Mouse (Mus musculus) thymus, postnatal 36 days (tissue): ENCODE results near the gene Slc38a3.

Source experiments
- DNase-seq, 2 experiments: peaks; one replicate each; pipeline ENCODE4 v3.0.0; 2022; ENCODE audit warnings: mixed read lengths in 2 of 2

The Slc38a3 gene

DNA sequence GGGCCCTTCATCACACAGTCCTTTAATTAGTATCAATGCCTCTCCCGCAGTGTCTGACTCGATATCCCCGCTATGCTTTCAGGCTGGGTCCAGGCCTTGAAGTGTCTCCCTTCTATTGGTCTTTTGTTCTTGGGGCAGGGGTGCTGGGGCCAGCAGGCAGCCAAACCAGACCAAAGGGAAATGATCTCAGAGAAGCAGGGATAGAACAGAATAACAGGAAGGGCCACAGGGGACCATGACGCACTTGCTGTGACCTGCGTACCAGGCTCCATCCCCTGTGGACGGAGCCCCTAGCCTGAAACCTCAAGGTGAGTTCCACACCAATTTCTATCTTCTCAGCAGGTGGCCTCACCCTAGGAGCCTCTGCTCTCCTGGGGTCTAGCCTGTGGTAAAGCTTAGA lies 51.2 kb downstream of the Slc38a3 start:
- DNase-seq: no peak

DNA sequence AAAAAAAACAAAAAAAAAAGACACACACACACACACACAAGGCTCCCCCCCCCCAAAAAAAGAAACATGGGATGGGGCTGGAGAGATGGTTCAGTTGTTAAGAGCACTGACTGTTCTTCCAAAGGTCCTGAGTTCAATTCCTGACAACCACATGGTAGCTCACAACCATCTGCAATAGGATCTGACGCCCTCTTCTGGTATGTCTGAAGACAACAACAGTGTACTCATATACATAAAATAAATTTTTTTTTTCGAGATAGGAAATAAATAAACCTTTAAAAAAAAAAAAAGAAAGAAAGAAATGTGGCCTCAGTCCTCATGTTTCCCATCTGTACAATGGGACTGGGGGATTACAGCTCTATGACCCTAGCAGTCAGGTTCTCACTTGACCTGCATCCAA lies 51.9 kb downstream of the Slc38a3 start:
- DNase-seq: no peak

DNA sequence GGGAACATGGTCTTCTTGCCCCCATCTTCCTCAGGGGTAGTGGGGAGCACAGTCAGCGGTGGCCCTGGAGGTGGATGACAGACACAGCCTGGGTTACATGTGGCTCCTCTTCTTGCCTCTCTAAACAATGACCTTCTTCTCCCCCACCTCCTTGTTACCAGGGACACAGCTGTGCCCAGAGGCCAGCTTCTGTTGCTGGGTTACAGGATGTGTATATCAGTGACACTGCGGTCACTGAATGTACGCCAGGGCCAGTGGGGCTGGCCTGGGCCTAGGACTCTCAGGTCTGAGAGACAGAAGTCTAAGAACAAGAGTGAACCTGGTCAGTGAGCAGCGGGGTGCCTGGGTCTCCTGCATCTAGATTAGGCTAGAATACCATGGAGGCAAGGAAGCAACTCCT lies 54.3 kb downstream of the Slc38a3 start:
- DNase-seq: no peak

DNA sequence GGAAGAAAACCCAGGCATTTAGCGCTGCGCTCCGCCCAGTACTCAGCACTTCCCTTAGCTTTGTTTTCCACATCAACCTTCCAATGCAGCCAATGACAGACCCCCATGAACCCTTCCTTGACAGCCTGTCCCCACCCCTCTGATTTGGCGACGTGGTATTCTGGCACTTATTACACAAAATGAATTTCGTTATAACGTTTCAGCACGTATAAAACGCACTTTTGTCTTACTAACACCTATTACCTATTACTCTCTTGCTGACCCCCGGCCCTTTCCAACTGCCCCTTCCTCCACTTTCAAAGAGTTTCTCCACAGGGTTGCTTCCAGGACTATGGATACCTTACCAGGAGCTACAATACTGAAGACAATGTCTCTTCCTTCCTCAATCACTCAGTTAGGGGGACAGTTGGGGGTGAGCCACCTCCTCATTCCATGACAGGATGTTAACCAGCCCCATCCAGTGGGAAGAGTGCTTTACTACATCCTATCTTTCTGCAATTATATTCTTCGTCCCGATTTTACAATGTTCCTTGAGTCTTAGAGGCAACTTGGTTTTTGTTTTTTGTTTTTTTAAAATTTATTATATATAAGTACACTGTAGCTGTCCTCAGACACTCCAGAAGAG lies 56.3 kb downstream of the Slc38a3 start:
- DNase-seq: no peak

DNA sequence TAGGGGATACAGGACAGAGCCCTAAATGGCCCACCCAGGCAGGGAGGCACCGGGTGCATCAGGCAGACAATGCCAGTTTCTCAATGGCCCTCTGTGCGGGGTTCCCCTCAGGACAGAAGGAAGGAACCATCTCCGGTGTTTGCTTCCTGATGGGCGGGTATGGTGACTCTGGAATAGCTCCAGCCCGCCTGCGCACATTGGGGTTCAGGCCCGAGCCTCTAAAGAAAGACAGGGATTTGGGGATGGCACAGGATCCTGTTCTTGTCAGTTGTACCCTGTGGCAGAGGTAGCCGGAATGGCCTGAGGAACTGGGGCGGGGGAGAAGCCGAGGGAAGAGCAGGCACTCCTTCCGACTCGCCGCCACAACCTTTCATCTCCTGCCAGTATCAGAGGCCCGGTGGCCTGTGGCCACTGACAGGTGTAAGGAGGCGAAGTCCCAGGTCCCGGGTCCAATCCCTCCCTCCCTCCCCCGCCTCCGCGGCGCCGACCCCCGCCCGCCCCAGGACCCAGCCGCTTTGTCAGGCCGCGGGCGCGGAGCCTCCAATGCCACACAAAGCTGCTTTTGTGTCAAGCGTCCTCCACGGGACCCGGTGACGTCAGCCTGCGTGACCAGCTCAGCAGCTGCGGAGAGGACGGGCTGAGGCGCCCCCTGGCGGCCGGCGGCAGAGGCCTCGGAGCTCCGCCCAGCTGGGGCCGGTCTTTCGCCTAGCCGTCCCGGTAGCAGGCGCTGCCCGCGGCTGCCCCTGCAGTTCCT lies 57.0 kb downstream of the Slc38a3 start:
- peak; percentile 97 for DNase-seq

DNA sequence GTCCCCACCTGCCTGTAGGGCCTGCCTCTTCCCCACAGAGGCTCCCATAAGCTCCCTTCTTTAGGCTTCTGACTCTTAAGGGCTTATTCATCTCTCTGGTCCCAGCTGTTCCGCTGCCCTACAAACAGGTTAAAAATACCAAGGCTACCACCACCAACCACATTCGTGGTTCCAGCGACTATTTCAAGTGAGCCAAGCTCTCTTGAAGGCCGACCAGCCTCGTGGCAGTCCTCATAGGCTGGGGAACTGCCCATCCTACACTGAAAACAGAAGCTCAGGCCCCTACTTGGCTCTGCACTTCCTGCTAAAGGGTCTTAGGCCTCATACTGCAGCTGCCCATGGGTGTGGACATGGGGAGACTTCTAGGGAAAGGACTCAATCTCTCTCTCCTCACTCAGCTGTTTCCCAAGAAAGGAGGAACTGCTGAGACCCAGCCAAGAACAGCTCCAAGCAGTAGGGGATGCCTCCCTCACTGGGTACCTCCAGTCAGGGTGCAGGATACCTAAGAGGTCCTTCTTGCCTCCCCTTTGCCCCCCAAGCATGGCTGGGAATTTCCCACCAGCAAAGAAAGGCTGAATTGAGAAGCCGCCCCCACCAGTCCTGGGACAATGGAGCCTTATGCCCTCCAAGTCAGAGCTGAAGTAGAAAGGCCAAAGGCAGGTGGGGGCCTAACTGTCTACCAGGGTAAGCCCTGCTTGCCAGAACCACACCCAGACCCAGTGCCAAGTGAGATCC lies 57.7 kb downstream of the Slc38a3 start:
- no peak for DNase-seq

DNA sequence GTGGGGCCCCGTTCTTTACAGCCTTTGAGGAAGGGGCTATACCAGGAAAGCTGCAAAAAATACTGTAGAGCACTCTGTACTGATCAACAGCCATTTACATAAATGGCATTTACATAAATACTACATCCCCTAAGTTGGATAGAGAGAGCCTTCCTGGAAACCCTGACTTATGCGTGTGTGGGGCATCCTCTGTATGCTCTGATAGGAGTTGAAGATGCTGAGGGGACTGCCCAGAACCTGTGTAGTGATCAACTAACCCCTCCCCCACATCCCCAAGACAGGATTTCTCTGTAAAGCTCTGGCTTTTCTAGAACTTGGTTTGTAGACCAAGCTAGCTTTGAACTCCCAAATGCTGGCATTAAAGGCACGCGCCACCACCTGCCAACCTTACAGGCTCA lies 59.9 kb downstream of the Slc38a3 start:
- DNase-seq: no peak

DNA sequence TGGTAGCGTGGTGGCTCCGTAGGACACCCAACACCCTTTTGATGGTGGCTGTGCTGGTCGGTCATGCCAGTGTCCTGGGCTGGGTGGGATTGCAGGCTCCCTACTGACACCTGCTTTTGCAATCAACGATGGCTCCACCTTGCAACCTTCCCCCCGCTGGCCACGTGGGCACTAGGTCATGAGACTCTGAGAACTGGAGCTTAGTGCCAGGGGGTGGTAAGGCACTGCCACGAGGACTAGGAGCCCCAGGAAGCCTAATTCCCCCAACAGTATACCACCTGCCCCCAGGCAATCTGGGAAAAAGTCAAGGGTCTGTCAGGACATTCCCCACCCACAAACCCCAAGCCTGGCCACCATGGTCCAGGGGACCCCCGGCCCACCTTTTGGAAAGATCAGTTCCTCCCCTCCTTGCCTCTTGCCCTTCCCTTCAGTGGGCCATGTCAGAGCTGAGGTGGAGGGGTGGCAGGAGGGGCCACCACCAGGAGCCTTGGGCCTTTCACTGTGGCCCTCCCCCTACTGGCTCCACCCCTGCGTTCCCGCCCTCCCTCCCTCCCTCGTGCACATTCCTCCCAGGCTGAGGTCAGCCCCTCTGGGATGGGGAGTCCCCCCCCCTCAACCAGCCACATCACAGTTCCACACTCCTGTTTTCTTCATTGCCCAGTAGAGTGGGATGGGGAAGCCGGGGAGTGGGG lies 60.4 kb downstream of the Slc38a3 start, which contains the start of gene Sema3b:
Gene Sema3b, minus strand, starts transcription at position 489 of the 692 bp plus-strand sequence.
- DNase-seq: no peak

DNA sequence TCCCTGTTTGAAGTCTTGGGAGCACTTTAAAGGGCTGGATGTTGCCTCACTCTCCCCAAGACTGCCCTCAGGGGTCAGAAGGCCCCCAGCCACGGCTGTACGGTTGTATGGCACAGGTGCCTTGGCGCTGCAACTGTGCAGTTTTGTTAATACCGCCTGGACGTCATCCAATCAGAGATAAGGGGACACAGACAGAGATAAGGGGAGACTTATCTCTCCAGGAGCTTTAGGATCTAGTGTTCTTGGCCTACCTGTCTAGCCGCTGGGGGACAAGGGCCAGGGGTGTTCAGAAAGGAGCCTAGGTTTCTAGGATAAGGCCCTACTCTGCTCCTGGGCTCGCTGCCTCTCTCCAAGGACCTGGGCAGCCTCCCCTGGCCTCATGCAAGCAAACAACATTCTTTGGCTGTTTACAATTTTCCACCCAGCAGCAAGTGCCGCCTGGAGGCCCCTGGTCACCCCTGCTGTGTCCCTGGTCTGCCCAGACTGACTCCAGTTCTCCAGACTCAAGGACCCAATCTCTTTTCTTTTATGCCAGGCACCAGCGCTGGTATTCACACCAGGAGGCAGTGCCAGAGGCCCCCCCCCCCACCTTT lies 61.6 kb downstream of the Slc38a3 start:
- DNase-seq: no peak

DNA sequence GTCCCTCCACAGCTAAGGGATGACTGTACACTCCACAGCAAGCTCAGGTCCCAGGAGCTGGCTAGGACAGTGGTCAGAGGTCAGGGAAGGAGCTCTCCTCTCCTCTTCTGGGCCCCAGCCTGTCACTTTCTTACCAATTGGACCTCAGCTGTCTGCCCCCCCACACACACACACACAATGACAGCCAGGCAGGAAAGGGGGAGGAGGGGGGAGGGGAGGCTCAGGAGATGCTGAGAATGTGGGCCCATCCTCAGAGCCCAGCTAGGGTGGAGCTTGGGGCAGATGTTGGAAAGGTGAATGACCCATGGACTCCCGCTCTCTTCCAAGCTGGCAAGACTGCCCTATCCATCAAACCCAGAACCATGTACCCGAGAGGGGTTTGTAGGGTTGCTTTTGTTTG lies 62.3 kb downstream of the Slc38a3 start:
- no peak for DNase-seq

DNA sequence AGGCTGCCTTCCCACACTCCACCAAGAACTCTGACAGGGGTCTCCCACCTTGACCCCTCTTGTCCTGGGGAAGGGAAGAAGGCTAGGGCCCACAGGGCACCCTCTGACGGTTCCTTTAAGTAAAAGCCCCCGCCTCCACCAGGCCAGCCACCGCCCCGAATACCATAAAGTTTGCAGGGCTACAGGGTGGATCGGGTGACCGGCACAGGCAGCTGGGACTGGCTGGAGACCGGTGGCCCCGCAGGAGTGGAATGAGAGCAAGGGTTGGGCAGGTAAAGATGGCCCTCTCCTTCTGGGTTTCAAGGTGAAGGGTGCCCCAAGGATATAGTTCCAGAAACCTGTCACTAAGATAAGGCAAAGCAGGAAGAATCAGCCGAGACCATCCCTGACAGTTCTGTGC lies 62.7 kb downstream of the Slc38a3 start:
- no peak for DNase-seq

DNA sequence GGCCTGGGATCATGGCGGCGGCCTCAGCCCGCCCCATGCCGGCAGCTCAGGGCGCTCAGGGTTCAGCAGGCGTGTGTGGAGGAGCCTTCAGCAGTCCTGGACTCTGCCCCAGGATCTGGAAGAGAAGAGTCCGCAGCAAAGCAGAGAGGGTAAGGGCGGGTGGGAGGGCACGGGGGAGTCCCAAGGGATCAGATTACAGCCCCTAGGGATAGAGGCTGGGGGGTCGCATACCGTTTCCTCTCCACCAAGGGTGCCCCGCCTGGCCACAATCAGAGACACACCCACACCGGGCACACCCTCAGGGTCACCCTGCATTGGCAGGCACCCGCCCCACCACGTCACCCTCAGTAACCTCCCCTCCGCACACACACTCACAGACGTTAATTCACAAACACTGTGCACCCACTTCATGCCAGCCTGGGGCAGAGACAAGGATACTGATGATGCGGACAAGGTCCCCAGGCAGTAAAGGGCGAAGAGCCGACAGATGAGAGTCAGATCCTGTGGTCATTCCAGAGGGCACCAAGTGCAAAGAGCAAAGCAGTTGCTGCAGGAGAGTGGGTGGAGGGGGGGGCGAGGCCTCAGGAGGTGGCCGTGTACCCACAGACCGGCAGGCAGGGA lies 64.2 kb downstream of the Slc38a3 start:
- no peak for DNase-seq

DNA sequence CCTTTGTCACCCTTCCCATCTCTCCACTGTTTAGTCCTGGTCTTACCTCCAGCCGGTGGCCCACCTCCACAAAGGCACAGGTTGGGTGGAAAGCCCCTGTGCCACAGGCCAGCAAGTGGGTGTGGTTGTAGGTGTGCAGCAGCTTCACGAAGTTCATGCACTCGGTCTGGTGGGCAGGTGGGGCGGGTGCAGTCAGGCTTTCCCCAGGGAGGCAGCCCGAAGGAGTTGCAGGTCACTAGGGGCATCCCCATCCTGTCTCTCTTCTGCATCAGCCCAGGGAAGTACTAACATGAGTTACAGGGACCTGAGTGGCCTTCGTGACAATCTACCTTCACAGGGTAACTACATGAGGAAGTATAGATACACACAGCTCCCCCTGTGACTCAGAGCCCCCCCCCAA lies 66.1 kb downstream of the Slc38a3 start:
- DNase-seq: no peak

DNA sequence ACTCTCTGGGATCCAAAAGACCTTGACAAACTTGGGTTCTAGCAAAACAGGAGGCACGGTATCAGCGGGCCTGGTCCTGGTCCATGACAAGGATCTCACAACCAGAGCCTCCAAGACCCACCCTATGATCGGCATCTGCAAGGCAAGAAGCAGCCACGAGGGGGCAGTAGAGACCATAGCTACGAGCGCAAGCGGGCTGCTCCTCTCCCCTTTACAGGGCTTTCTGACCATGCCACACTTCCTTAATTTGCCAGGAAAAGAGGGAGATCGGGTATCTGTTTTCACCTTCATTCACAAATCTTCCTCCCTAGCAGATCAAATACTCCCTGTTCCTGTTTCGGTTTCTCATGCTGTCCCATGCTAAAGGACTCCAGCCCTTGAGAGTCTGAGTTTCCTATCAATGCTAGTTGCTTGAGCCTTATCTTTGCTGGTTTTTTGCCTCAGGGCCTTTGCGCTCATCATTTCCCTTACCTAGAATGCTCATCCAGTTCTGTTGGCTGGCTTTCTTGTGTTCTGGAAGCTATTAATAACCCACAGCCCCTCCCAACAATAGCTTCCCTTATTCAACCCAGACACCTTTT lies 67.2 kb downstream of the Slc38a3 start:
- peak; percentile 85 to 93 for DNase-seq

DNA sequence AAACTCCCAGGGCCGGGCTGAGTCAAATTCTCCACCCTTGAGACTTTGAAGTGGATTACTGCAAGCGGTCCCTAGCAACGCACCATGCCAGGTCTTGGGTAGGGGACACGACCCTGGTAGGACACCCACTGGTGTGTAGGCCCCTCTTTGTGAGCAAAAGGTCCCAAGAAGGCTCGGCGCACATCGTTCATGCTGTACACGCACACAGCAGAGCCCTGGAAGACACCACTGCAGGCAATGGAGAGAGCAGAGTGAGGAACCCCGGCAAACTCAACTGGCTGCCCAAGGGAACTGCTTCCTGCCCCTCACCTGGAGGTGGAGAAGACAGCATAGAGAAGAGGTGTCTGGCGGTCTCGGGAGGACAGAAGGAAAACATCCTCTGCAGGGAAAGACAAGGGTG lies 68.1 kb downstream of the Slc38a3 start:
- no peak for DNase-seq

DNA sequence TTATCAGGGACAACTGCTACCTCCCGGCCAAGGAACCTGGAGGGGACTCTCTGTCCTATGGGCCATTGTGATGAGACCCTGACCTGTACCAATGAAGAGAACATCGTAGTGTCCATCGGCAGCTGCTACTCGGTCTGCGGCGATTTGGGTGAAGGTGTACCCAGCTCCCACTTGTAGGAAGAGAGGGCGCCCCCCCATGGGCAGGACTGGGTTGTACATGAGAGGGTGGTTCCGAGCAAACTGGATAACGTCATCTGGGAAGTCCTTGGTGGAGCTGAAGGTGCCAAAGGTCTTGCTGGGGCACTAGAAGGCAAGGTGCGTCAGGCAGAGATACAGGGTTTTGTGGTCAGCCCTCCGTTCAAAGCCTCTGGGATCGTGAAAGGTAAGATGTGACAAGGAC lies 68.6 kb downstream of the Slc38a3 start:
- peak in 1 of 2 experiments; percentile 48 for DNase-seq
